Mouse (Mus musculus) 416B (cell line): Measurements from ENCODE around the gene Prkar1b.

Experiments used
- DNase-seq: peaks from one replicate; pipeline ENCODE4 v3.0.0; 2011; ENCODE audit warnings: low read depth

Gene Prkar1b

GRCm38 (mm10) chr5:138970056-138970490 lies 179.7 kb downstream of the Prkar1b start:
- DNase-seq, result no peak
